Mouse (Mus musculus): ENCODE data around the gene Ikbke. TPM values are rescaled to one million over a fixed set of nuclear protein-coding genes. Genes with fewer than 3 reads are reported as not detected.
A peak's percentile ranks its signal among the peaks of the same experiment; 100 is the strongest.
"Not testable (repeated sequence)": the region's sequence is repeated elsewhere in the genome, so short reads cannot be mapped to it uniquely, and the experiment has no call there.

The Ikbke gene
- polyA plus RNA-seq, 1 experiment, result not detected

DNA sequence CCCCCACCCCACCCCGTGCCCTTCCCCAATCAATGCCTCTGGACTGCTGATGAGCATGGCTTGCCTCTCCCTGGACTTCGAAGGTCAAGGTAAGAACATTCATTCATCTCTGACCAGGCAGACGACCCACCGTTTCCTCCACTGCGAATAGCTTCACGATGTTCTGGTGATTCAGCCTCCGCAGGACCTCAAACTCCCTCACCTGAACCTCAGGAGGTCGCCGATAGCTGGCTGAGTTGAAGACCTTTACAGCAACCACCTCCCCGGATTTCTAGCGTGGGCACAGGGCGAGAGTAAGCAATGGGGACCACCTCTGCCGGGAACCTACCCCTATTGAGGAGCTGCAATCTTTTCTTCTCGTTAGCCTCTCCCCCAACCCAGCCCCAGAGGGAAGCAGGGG is 3.8 kb downstream of the Ikbke start:
- H3K27ac ChIP-seq (ENCODE audit: insufficient read depth, low read depth, low read length), result no peak overlapping the region
- H3K4me1 ChIP-seq (ENCODE audit: control insufficient read depth, insufficient read depth, low read length), result no peaks in the 10 kb centered on the region
- TF ChIP-seq CTCF (IDR thresholded peaks at IDR 0.05; ENCODE audit: insufficient read depth, low read depth, low read length) (no peak), POLR2A (IDR thresholded peaks at IDR 0.05; ENCODE audit: insufficient read depth, low read depth, low read length) (no peak)
- 78% methylated on average over 14 of the region's 14 CpGs for WGBS
- H3K4me3 ChIP-seq (ENCODE audit: insufficient read depth, low read depth, low read length), result no peak overlapping the region

DNA sequence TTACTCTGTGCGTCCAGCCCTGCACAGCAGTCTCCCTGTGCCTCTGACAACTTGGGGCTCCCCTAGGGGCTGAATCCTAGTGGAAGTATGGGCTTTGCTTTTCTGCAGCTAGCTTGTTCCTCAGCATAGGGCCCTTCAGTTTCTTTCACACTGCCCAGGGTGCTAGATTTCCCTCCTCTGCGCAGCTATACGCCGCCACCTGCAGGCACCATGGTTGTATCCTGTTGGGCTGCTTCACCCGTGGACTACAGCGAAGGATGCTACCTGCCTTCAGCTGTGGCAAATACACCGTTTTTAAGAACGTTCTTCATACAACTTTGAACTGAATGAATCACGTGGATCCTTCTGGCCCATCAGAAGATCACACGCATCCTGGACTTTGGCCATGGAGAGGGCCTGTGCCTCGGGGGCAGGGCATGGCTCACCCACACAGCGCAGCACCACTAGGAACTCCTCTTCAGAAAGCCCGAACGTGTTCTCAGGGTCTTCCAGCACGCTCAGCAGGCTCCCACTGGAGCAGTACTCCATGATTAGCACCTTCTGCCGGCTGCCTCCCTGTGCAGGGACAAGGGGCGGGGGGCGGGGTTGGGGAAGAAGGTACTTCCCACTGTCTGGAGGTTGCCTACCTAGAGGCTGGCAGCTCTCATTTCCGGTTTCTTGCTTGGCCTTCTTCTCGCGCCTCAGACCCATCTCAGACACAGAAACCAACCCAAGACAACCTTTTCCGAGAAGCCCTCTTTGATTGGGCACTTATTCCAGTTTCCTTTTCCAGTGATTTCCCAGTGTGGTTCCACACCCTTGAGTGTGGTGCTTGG is 4.5 kb downstream of the Ikbke start:
- Histone ChIP-seq H3K4me3 (ENCODE audit: insufficient read depth, low read depth, low read length) (no peak overlapping the region), H3K27ac (ENCODE audit: insufficient read depth, low read depth, low read length) (no peak overlapping the region), H3K4me1 (ENCODE audit: control insufficient read depth, insufficient read depth, low read length) (peaks cover 2% of the 10 kb centered on the region; the same call in 1 of the 2 replicates)
- no peak for TF ChIP-seq POLR2A (IDR thresholded peaks at IDR 0.05; ENCODE audit: insufficient read depth, low read depth, low read length)
- no peak for TF ChIP-seq CTCF (IDR thresholded peaks at IDR 0.05; ENCODE audit: insufficient read depth, low read depth, low read length)
- WGBS, result 56% methylated on average over 22 of the region's 22 CpGs

DNA sequence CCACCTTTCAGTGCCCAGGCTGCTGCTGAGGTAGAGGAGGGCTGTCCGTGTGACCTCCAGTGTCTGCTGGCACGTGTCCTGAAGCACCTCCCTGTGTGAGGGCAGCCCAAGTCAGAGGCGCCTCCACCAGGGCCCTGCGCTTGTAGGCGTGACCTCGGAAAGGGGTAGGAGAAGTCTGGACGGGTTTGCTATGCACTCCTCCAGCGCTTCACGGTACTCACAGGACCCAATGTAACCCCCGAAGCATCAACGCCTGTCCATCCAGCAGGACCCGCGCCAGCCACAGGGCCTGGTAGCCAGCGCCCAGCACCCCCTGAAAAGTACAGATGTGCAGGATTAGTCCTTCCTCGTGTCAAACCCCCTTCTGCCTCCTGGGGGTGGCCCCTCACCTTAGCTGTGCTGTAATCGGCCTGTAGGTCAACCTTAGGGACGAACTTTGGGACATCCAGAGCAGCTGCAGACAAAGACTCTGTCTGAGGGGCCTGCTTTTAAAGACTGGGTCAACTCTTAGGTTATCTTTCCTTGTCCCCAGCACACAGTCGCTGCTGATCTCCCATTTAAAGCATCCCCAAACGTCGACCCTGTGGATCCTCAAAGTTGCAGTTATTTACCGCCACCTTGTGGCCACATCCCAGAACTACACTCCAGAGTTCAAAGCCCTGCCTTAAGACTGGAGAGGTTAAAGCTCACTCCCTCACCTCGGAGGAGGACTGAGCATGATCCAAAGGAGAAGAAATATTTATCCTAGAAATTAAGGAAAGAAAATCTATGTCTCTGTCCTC is 9.4 kb downstream of the Ikbke start:
- TF ChIP-seq CTCF (IDR thresholded peaks at IDR 0.05; ENCODE audit: insufficient read depth, low read depth, low read length), result no peak
- TF ChIP-seq POLR2A (IDR thresholded peaks at IDR 0.05; ENCODE audit: insufficient read depth, low read depth, low read length), result no peak
- H3K4me3 ChIP-seq (ENCODE audit: insufficient read depth, low read depth, low read length), result no peak overlapping the region
- 39% methylated on average over 22 of the region's 22 CpGs for WGBS

DNA sequence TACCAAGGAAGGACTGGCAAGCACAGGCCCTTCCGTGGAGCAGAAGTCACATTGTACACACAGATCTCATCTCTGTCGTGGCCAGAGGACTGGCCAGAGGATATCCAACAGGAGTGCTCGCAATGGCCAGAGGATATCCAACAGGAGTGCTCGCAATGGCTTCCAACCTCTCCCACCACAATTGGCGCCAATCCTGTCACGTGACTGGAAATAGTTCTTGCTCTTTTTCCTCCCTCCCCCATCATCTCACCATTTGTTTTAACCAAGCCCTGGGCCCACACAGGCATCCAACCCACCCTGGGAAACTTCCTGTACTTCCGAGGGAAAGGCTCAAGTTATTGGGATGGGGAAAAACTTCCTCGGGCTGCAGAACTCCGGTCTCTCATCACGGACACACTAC is 10.6 kb downstream of the Ikbke start:
- TF ChIP-seq POLR2A (IDR thresholded peaks at IDR 0.05; ENCODE audit: insufficient read depth, low read depth, low read length) (no peak), CTCF (IDR thresholded peaks at IDR 0.05; ENCODE audit: insufficient read depth, low read depth, low read length) (no peak)
- no peak overlapping the region for H3K27ac ChIP-seq (ENCODE audit: insufficient read depth, low read depth, low read length)
- WGBS, result 89% methylated on average over 10 of the region's 10 CpGs
- H3K4me3 ChIP-seq (ENCODE audit: insufficient read depth, low read depth, low read length), result no peak overlapping the region
- peaks cover 4% of the 10 kb centered on the region; the same call in 1 of the 2 replicates for H3K4me1 ChIP-seq (ENCODE audit: control insufficient read depth, insufficient read depth, low read length)

More for the DNA sequence above, 9.4 kb downstream of the Ikbke start:
- Histone ChIP-seq H3K4me1 (ENCODE audit: control insufficient read depth, insufficient read depth, low read length) (peaks cover 4% of the 10 kb centered on the region; the same call in 1 of the 2 replicates), H3K27ac (ENCODE audit: insufficient read depth, low read depth, low read length) (no peak overlapping the region)

DNA sequence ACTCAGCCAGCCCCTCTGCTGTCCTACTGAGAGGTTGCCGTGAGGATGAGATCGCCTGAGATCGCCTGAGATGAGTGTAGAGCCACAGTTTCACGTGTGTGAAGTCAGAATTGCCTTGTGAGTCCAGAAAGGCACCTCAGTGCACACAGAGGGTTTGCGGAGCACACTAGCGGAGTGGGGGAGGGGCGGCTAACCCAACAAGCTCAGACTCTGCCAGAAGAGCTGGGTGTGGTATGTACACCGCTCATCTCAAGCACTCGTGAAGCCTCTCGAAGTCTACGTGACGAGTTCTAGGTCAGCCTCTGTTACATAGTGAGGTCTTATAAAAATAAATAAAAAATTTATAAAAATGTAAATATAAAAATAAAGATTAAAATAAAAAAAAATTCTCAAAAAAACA is 15.5 kb downstream of the Ikbke start:
- H3K4me3 ChIP-seq (ENCODE audit: insufficient read depth, low read depth, low read length), result no peak overlapping the region
- no peak for TF ChIP-seq CTCF (IDR thresholded peaks at IDR 0.05; ENCODE audit: insufficient read depth, low read depth, low read length)
- TF ChIP-seq POLR2A (IDR thresholded peaks at IDR 0.05; ENCODE audit: insufficient read depth, low read depth, low read length), result no peak
- 0 out of 2 replicates have a peak, but pooled peaks cover 3% of the 10 kb centered on the region for H3K4me1 ChIP-seq (ENCODE audit: control insufficient read depth, insufficient read depth, low read length)
- WGBS, result 85% methylated on average over 12 of the region's 12 CpGs
- H3K27ac ChIP-seq (ENCODE audit: insufficient read depth, low read depth, low read length), result no peak overlapping the region

DNA sequence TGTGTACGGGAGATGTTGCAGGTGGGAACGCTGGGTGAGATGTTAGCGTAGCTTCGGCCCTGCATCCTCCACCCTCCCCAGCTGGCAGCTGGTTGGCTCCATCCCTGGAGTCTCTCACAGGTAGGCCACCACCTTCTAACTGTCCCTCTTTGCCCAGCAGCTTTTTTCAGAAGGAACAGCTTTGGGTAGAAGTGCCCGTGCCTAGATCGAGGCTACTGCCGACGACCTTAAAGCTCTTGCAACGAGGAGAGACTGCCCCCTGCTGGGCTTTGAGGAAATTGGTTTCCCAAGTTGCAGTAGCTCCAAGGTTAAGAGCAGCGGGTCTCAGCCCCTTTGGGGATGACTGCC is 19.1 kb downstream of the Ikbke start:
- no peak overlapping the region for H3K4me3 ChIP-seq (ENCODE audit: insufficient read depth, low read depth, low read length)
- H3K27ac ChIP-seq (ENCODE audit: insufficient read depth, low read depth, low read length), result no peak overlapping the region
- WGBS, result 28% methylated on average over 10 of the region's 10 CpGs
- TF ChIP-seq POLR2A (IDR thresholded peaks at IDR 0.05; ENCODE audit: insufficient read depth, low read depth, low read length), result no peak
- TF ChIP-seq CTCF (IDR thresholded peaks at IDR 0.05; ENCODE audit: insufficient read depth, low read depth, low read length), result peak; percentile 68
- H3K4me1 ChIP-seq (ENCODE audit: control insufficient read depth, insufficient read depth, low read length), result 0 out of 2 replicates have a peak, but pooled peaks cover 3% of the 10 kb centered on the region

DNA sequence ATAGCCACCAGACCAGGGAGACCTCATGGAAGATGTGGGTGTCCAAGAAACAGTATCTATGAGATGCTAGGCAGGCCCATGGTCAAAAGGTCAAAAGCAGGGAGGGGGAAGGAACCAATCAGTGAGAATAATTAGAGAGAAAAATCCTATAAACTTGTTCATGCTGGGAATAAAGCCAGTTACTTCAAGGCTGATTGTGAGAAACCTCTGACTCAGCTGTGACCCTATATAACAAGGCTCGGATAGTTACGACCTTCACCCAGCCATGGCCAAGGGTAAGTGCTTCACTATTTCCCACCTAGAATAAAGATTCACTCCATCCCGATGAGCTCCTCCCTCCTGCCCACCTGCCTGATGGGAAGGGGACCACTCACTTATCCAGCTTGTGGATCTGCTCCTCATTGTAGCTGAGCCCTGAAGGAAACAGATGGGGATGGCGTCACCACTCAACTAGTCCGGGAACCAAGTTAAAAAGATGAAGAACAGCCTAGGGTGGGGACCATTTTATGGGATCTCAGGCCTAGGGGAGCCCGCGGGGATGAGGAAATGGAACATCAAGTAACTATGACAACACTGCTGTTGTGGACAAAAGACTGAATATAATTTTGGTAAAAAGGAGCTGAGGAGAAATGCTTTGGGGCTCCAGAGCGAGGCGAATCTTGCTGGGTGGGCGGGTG is 19.6 kb downstream of the Ikbke start:
- Histone ChIP-seq H3K4me3 (ENCODE audit: insufficient read depth, low read depth, low read length) (no peak overlapping the region), H3K4me1 (ENCODE audit: control insufficient read depth, insufficient read depth, low read length) (0 out of 2 replicates have a peak, but pooled peaks cover 3% of the 10 kb centered on the region), H3K27ac (ENCODE audit: insufficient read depth, low read depth, low read length) (no peak overlapping the region)
- TF ChIP-seq CTCF (IDR thresholded peaks at IDR 0.05; ENCODE audit: insufficient read depth, low read depth, low read length) (no peak), POLR2A (IDR thresholded peaks at IDR 0.05; ENCODE audit: insufficient read depth, low read depth, low read length) (no peak)
- 64% methylated on average over 10 of the region's 10 CpGs for WGBS

DNA sequence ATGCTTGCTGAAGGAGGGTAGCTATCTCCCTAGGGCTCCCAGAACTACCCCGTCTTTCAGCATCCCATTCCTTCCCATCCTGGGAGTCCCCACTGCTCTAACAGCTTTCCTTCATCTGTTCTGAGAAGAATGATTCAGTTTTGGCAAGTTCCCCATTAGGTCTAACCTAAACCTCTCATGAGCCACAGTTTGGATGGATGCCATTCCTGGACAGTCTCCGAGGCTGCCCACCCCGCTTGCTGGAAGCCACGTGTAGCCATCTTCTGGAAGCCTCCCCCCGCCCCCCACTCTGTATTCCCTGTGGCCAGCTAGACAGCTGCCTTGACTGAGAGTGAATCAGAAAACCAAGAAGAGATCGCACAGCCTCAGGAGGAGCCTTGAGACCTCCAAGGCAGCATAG is 22.1 kb downstream of the Ikbke start:
- 86% methylated on average over 6 of the region's 6 CpGs for WGBS
- no peak overlapping the region for H3K27ac ChIP-seq (ENCODE audit: insufficient read depth, low read depth, low read length)
- no peak for TF ChIP-seq CTCF (IDR thresholded peaks at IDR 0.05; ENCODE audit: insufficient read depth, low read depth, low read length)
- TF ChIP-seq POLR2A (IDR thresholded peaks at IDR 0.05; ENCODE audit: insufficient read depth, low read depth, low read length), result no peak

DNA sequence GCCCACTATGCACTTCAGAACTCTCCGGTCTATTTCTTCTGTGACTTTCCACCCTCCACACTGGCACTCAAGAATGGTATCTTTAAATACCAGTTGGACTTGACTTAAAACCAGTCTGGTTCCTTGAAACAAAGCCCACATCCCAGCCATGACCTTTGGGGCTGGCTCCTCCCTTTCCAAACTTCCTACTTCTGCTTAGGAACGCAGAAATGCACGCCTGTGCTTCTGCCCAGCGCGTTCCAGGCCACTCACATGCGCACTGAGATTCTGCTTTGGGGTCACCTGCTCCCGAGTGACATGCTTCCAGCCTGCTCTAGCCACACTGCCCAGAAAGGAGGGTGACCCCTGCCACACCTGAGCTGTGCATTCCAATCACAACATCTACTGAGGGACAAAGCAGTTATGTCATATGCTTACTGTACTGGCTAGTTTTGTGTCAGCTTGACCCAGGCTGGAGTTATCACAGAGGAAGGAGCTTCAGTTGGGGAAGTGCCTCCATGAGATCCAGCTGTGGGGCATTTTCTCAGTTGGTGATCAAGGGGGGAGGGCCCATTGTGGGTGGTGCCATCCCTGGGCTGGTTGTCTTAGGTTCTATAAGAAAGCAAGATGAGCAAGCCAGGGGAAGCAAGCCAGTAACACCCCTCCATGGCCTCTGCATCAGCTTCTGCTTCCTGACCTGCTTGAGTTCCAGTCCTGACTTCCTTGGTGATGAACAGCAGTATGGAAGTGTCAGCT is 26.7 kb downstream of the Ikbke start:
- WGBS, result 87% methylated on average over 7 of the region's 7 CpGs
- H3K27ac ChIP-seq (ENCODE audit: insufficient read depth, low read depth, low read length), result not testable (repeated sequence)

More for the DNA sequence above, 22.1 kb downstream of the Ikbke start:
- Histone ChIP-seq H3K4me3 (ENCODE audit: insufficient read depth, low read depth, low read length) (no peak overlapping the region), H3K4me1 (ENCODE audit: control insufficient read depth, insufficient read depth, low read length) (0 out of 2 replicates have a peak, but pooled peaks cover 3% of the 10 kb centered on the region)

More for the DNA sequence above, 26.7 kb downstream of the Ikbke start:
- not testable (repeated sequence) for H3K4me1 ChIP-seq (ENCODE audit: control insufficient read depth, insufficient read depth, low read length); H3K4me3 ChIP-seq (ENCODE audit: insufficient read depth, low read depth, low read length)

All from olfactory bulb, adult 2 months (tissue).